Mouse (Mus musculus) frontal cortex, postnatal 36 days (tissue): ENCODE measurements at regions not wholly inside any gene's neighbourhood (a gene's known extent, or its start where the extent isn't known, plus 50 kb on each side); places are given as distances from the start of the nearest gene placed in this dataset.
A peak's percentile ranks its signal among the peaks of the same experiment; 100 is the strongest.

Experiments
- DNase-seq, 2 experiments: peaks; one replicate each; pipeline ENCODE4 v3.0.0; 2022; ENCODE audit warnings: low spot score in 2 of 2

DNA sequence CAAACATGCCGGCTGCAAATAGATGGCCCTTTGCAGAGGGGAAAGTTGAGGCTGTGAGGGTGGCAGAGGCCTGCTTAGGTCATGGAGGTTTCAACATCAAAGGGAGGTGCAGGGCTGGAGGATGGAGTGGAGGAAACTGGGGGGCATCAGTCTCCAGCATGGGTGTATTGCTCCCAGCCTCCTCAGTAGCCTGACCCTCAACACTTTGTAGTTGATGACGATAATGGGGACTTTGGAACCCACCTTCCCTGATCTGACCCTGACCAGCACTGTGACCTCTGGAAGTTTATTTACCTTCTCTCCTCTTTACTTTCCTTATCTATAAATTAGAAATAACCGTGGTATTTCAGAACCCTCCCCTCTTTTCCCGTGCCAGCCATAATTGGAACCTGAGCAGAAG is 56.2 kb downstream of the Gm26897 start:
- no peak for DNase-seq

DNA sequence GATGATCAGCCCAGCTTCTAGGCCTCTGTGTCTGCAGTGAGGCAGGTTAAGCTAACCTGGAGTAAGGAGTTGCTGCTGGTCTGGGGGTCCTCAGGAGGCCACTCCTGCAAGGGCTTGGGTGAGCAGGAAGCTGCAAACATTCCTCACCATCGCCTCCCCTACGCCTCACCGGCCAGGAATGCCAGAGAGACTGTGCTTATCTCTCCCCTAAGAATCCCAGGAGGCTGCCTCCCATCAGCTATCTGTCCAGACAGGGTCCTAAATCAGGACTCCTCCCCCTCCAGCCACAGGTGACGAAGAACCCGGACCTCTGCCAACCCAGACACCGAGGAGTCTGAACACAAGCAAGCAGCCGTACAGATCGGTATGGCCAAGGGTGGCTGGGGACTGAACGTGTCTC is 56.8 kb downstream of the Gm26897 start:
- DNase-seq: no peak

DNA sequence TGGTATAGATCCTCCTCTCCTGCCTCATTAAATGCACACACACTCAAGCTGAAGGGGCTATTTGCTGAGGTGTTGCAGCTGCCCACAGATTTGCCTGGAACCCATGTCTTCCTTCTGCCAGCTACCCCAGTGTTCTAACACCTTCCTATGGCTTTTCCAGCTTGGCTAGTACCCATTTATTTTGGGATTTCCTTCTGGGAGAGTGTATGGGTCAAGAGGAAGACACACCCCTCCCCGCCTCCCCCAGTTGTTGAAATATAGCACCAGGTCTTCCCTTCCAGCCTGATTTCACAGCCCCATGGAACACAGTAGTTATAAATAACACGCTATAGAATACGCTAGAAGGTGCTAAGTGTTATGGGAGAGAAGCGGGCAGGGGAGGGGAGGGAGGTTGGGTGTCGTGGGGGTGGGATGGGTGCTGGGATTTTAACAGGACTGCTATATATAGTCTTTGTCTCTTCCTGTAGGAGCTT is 57.4 kb downstream of the Gm26897 start:
- DNase-seq: peak; percentile 46 to 66

DNA sequence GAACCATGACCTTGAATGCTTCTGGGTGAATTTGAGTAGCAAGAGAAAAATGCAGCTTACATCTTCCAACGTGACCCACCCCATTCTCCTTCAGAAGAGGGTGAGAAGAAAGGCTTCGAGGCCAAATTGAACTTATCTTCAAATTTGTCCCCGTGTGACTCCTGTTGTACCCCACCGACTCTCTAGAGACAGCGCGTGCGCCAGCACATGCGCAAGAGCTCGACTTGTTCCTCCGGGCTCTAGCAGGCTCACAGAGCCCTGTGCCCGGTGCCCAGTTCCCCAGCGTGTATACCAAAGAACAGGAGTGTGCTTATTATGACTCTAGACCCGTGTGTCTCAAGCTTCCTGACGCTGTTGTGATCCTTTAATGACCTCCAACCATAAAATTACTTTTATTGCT is 59.0 kb downstream of the Gm26897 start:
- no peak for DNase-seq

DNA sequence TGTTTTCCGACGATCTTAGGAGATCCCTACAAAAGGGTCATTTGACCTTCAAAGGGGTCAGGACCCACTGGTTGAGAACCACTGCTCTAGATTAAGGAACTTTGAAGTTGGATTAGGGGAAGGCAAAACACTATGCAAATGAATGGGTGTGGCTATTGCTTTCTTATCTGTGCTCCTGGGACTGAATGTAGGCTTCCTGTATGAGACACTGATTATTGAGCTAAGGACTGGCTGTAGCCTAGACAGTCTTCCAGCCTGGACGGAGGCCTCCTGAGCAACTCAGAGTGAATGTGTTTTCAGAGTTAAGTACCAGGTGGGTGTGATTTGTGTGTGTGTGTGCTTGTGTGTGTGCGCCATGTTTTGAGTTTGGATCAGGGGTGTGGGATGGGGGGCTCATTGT is 59.5 kb downstream of the Gm26897 start:
- DNase-seq: no peak

DNA sequence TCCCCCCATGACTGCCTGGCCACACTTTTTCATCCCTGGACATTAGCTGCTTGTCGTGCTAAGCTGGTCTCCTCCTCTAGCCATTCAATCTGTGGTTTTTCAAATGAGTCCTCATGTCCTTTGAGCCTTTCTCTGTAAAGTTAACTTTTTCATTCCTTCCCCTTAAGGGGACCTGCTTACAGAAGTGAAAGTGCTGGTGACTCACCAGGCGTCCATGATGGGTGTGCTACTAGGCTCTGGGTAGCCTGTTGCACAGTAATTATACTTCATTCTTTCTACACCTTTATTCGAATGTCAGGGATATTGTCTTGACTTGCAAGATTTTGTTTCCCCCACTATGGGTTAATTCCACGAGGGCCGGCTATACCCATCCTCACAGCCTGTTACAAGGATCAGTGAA is 63.2 kb downstream of the Gm26897 start:
- DNase-seq: no peak

DNA sequence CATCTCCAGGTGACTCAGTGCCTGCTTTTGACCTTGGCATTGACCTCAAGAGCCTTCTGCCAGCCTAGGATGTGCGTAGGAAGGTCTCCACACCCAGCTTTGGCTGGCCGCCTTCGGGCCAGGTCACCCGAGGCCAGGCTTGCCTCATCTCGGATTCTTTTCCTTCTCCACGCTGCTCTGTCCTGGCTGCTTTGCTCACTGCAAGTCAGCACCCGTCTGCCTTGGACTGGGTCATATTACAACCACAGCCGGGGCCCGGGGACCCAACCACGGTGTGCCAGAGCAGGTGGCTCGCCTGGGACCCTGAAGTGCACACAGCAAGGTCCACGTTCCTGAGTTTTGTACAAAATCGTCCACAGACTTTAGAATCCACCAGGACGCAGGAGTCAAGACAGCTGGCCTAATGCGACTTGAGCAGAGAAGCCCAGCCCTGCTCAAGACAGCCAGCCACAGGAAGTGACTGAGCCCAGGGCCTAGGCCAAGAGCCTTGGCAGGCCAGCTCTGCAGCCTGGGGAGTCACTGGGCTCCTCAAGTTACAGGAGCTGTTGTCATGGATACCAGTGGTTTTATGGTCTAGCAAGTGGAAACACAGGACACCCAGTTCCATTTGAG is 66.1 kb downstream of the Gm26897 start:
- no peak for DNase-seq

DNA sequence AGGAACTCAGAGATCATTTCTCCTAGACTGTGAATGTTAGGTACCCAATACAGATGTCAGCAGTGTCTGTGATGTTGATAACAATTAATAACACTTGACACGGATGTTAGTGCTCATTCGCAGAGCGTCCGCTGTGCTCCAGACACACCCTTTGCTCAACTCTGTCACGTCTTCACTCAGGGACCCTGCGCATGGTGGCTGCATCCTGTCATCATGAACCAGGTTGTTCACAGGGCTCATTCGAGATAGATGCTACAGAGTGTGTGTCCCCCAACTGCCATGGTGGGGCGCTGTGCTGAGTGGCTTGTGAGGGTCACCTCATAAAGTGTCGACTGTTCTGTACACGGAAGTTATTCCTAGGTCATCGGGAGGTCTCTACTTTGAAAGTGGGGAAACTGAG is 66.8 kb downstream of the Gm26897 start:
- DNase-seq: no peak

DNA sequence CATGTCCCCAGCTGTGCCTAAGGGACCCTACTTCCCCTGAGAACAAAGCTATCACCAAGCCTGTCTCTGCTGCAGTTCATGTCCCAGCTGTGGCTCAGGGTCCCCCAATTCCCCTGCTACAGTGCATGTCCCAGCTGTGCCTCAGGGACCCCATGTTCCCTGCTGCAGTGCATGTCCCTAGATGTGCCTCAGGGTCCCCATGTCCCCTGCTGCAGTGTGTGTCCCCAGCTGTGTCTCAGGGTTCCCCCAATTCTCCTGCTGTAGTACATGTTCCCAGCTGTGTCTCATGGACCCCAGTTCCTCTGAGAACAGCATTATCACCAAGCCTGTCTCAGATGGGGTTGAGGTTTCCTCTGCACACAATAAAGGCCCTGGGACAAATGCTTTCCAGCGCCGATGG is 67.3 kb downstream of the Gm26897 start:
- DNase-seq: no peak

DNA sequence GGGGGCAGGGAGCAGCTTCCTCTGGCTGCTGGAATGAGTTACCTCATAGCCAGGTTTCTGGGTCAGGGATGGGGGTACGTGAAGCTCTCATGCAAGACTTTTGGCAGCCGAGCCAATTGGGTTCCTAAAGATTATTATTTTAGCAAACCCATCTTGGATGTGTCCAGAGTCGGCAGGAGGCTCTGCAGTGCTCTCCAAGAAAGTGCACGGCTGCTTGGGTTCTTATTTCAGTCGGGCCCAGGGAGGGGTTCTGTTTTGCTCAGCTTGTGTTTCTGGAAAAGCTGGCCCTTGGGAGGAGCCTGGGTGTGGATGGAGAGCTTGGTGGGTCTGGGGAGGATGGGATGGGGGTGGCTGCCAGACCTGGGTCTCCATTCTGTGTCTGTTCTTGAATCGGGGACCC is 70.8 kb downstream of the Gm26897 start:
- DNase-seq: no peak

DNA sequence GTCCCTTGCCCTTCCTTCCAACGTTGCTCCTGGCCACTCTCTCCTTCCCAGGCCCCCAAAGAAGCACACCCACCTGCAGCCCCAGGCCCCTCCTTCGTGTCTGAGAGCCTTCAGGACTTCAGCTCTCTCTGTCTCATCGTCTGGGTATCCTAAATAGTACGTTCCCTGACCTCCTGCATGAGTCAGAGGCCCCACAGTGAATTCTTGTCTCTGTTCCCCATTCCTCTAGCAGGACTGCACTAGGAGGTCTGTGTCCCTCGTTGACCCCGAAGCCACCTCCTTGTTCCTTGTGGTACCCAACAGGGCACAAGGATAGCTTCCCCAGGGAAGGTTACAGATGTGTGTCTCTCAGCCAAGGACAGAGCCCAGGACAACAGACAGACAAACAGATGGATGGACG is 71.4 kb downstream of the Gm26897 start:
- no peak for DNase-seq

DNA sequence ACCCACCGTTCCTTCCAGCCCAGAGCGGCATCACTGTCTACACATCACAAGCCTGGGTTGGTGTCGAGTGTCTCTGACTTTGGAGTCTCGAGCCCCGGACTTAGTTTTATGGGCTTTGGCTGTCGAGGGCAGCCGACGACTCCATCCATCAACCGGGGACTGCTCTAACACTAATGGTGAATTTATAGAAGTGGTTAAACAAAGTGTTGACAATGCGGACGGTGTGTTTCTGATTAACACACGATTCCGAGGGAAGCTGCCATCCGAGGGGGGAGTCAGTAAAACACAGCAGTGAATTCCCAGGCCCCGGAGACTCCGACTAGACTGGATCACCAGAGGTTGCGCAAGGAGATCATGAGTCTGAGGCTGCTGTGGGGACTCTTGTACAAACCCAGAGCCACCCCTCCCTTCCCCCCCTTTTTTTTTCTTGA is 72.1 kb downstream of the Gm26897 start:
- DNase-seq: no peak

DNA sequence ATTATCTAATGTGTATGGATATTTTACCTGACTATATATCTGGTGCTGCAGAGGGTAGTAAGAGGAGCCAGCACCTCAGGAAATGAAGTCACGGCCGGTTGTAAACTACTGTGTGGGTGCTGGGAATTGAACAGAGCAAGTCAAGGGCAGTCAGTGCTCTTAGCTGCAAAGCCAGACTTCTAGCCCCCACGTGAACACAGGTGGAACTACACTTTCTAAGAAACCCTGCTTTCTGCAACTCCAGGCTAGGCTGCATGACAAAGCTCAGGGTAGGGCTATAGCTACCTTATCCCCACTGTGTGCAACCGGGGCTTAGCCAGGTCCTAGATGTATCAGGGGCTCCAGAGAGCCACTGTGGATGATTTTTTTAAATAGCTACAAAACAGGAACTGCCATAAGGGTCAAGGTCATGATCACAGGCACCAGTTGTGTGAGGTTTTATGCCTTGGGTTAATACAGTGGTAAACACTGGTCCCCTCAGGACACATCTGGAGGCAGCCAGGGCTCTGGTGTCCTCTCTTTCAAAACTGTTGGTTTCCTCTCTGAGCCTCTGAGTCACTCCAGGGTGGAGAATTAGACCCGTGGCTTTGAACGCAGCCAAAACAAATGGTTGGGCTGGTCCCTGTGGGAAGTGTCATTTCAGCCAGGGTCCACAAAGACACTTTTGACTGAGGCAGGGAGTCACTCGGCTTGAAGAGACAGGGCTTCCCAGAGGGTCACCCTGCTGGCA is 76.5 kb downstream of the Gm26897 start:
- no peak for DNase-seq

DNA sequence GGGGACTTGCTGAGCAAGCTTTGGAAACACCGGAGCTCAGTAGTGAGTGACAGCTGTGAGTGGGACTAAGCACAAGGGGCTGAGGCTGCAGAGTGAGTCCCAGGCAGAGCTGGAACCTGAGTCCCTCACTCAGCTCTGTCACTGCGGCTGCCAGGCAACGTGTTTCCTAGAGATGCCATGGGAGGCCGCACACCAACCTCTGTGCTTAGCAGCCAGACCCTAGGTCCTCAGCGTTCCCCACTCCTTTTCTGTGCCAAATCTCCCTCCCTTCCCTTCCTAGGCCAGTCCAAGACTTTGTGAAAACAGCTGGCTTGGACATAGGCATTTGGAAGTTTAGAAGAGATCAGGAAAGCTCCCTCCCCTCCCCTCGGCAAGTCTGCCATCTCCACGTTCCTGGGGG is 78.9 kb downstream of the Gm26897 start:
- DNase-seq: no peak

DNA sequence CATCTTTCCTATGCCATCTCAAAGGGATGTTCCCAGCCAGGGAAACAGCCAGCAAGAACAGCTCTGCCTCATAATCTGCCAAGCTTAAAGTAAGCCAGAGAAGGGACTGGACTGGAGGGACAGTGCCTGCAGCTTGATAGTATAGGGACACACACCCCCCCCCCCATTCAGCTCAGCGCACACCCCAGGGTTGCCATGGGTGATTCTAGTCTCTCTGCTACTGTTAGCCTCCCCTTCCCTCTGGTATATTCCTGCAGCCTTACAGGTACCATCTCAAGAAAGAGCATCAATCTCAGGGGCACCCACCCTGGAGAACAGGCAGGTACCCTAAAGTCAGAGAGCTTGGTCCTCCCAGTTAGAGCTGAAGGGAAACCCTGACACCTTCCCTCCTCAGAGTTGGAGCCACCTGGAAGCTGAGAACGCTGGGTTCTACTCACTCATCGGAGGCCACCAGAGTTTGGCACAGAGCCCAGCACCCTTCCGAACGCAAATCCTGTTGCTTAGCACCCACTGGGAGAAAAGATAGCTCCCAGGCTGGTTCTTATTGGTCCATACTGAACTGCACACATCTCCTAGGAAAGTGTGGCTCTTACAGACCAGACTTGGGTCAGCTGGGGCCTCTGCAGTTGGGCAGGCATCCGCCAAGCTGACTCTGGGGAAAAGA is 79.5 kb downstream of the Gm26897 start:
- DNase-seq: peak; percentile 76 to 77

DNA sequence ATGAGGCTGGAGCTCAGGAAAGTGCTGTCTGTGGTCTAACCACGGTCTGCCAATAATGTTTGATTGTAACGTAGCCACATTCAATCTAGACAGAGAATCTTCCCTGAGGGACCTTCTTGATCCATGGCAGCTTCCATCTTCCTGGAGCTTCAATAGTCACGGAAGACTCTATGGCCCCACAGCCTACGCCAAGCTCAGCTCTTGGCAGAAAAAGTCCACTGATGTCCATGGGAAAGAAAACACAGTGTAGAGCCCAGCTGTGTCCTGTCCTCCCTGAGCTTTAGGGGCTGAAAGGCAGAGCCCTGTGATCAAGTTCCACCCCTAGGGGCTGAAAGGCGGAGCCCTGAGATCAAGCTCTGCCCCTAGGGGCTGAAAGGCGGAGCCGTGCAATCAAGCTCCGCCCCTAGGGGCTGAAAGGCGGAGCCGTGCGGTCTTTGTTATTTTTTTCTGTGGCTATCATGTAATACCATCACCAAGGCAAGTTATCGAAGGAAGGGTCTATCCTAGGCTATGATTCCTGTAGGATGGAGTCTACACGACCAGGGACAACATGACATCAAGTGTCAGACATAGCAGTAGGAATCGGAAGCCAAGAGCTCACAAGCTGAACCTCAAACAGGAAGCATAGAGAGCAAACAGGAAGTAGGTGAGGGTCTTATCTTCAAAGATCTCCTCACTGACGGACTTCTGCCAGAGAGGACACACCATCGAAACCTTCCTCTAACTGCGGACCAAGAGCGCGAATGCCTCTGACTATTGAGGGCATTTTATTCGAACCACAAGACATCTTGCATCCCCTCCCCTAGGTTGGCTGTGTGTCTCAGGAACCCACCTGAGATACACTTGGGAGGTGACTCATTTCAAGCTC is 81.4 kb downstream of the Gm26897 start:
- no peak for DNase-seq

DNA sequence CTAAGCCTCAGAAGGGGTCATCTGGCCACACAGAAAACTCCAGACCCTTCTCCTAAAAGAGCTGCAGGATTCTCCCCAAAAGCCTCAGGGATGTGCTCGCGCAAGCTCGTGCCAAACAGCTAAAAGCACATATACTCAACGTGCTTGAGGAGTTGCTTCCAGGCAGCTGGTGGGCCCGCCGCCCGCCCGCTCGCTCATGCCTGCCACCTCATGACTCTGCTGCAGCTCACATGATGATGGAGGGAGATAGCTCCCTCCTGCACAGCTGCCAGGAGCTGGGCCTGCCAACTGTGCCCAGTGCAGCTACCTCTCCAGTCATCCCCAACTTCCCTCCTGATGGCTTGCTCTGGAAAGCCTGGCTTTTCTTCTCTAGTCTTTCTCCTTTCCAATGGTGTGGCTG is 87.2 kb downstream of the Gm26897 start:
- peak; percentile 40 to 52 for DNase-seq

DNA sequence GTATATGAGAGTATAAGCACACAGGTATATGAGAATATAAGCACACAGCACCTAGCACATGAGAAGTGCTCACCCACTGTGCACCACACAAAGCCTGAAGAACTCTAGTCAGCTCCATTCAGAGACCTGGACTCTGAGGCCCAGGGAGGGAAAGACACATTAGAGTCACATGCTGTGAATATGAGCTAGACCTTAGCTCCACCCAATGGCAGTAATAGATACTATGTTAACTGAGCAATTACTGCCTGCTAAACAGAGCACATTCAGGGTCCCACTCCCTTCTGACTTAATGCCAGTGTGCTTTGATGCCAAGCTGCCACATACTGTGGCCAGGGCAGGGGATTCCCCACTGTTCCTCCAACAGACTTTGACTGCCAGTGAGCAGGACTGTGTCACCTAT is 89.2 kb downstream of the Gm26897 start:
- no peak for DNase-seq

DNA sequence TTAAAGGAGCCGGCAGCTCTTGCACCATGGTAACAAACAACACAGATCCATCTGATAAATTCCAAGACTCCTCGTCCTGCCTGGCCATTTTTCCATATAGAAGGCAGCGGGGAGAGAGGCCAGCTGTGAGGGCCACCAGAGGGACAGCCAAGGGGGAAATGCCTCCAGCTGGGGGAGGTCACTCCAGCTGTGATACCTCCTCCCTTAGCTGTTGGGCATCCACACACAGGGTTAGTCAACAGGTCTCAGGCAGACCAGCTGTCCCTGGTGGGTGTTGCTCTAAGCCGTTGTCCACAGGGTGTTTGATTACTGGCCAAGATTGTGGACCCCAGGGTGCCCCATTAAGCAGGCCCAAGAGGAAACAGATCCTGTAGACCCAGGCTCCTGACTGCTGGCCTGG is 89.7 kb downstream of the Gm26897 start:
- no peak for DNase-seq

DNA sequence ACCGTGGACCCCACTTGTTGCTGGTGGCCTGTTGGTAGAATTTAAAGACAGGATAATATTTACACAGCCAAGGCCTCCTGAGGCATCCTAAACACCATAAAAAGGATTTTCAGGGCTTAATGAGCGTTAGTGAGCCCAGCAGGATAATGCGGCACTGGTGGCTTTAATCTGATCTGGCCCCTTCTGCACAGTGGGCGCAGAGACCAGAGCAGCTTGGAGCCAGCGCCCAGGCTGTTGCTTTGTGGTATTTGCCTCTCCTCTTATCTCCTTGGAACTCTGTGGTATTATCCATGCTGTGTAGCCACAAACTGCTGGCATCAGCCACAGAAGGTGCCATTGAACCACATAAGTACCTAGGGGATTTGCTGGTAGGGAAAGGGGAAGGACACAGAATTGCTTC is 90.1 kb downstream of the Gm26897 start:
- DNase-seq: no peak

DNA sequence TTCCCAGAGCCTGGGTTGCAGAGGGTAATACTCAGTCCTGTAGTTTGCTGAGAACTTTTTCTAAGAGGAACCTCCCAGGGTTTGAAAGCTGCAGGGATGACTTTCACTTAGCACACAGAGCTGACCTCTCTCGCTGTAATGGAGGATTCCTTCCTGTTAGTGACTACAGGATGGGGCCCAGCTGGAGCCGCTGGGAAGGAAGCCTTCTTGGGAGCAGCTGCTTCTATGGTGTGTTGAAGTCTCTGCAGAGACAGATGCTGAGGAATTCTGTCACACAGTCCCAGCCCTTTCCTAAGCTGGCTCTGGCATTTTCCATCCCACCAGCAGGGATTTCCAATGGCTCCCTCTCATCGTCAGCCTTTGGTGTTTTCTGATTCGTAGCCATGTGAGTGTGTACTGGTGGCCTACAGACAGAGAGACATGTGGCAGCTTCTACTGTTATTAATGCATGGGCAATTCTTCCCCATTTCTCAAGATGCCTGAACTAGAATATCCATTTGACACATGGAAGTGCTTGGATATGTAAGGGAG is 90.9 kb downstream of the Gm26897 start:
- DNase-seq: no peak

DNA sequence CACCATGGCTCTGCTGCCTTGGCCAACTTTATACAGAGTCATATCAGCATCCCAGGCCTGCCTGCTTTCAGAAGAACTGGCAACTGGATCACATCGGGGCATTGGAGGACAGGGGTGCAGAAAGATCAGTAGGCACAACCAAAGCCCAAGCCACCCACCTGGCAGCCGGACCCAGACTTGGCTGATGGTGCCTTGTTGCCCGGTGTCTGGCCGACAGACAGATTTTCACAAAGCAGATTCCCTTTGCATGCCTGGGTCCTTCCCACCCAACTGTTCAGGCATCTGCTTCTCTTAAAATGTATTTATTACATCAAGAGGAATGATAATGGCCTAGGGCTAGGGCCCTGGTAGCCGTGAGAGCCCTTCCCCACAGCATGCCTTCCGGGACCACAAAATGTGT is 96.2 kb downstream of the Gm26897 start:
- DNase-seq: no peak
